Mouse (Mus musculus): Measurements from ENCODE around the gene Nptn. TPM values are rescaled to one million over a fixed set of nuclear protein-coding genes. Genes with fewer than 3 reads are reported as not detected.
"Not testable (repeated sequence)": the region's sequence is repeated elsewhere in the genome, so short reads cannot be mapped to it uniquely, and the experiment has no call there.

Gene Nptn
- polyA plus RNA-seq, 1 experiment from 2014 or later = 56.1 TPM

DNA sequence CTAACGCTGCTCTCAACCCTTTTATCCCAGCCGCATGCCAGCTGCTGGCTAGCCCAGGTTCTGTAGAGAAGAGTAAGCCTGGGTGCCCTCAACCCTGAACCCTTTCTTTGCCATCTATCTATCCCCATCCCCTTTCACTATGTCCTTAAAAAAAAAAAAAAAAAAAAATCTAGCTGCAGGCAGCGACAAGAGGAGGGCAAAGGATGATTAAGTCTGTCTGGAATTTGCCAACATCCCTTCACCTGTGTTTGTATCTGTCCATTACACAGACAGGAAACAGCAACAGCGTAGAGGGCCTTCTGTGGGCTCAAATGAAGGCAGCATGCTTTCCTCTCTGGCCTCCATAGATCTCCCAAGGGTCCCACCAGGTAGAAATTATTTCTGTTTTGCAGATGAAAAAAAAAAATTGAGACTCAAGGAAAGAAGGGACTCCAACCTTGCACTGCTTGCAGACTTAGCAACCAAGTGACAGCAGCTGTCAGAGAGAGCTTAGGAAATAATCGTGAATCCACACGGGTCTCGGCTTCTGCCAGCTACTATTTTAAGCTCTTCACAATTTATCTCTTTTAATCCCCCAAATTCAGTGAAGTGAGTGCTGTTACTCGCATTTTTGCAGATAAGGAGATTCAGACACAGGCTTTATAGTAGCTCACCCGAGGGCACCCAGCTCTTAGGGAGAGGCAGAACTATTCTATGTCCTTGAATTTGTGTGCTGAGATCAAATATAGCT is 26.2 kb upstream of the Nptn start:
- peak overlapping the region; percentile 79 for H3K4me3 ChIP-seq (ENCODE audit: low read depth, low read length)
- peak overlapping the region; percentile 90; the same call in 1 of the 2 replicates for H3K27ac ChIP-seq (replicated peaks; ENCODE audit: low read depth, low read length)
- no peaks in the 10 kb centered on the region for H3K36me3 ChIP-seq (ENCODE audit: control insufficient read depth, insufficient read depth, low read length)
- no peak for DNase-seq (ENCODE audit: low spot score)
- H3K4me1 ChIP-seq (ENCODE audit: control insufficient read depth, insufficient read depth, low read length) = peaks cover 3% of the 10 kb centered on the region; the same call in 1 of the 2 replicates
- peak overlapping the region; percentile 86 for H3K4me2 ChIP-seq (ENCODE audit: low read depth, severe bottlenecking)
- peak; percentile 31; the same call in 1 of the 2 replicates for ATAC-seq (ENCODE audit: insufficient number of reproducible peaks, low FRiP score, low TSS enrichment, low read depth)
- 19% methylated on average over 9 of the region's 9 CpGs for WGBS
- H3K9ac ChIP-seq (ENCODE audit: low read length) = peak overlapping the region; percentile 96; the same call in 1 of the 2 replicates
- H3K9me3 ChIP-seq (ENCODE audit: control insufficient read depth, low read length) = no peaks in the 10 kb centered on the region
- H3K27me3 ChIP-seq (ENCODE audit: control insufficient read depth, insufficient read depth, low read length) = no peaks in the 10 kb centered on the region

DNA sequence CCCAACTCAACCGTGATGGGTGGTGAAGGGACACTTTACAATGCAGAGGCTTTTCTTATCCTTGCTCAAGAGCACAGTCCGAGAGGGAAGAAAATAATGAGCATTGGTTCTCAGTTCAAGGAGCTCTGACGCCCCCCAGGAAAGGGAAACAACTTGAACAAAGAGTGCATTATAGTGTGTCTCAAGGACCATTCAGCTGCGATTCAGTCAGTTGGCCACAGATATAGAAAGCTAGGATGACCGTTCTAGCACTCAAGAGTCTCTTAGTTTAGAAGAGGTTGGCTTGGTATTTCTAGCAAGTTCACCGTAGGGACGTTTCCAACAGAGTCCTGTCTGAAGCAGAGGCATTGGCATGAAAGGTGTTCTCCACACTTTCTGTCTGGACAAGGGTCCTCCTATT is 25.4 kb upstream of the Nptn start:
- Histone ChIP-seq H3K9ac (ENCODE audit: low read length) (no peak overlapping the region), H3K27me3 (ENCODE audit: control insufficient read depth, insufficient read depth, low read length) (no peaks in the 10 kb centered on the region), H3K27ac (replicated peaks; ENCODE audit: low read depth, low read length) (no peak overlapping the region), H3K36me3 (ENCODE audit: control insufficient read depth, insufficient read depth, low read length) (no peaks in the 10 kb centered on the region), H3K9me3 (ENCODE audit: control insufficient read depth, low read length) (no peaks in the 10 kb centered on the region), H3K4me3 (ENCODE audit: low read depth, low read length) (no peak overlapping the region), H3K4me1 (ENCODE audit: control insufficient read depth, insufficient read depth, low read length) (peaks cover 3% of the 10 kb centered on the region; the same call in 1 of the 2 replicates), H3K4me2 (ENCODE audit: low read depth, severe bottlenecking) (no peak overlapping the region)
- DNase-seq (ENCODE audit: low spot score) = no peak
- WGBS = 76% methylated on average over 7 of the region's 7 CpGs
- ATAC-seq (ENCODE audit: insufficient number of reproducible peaks, low FRiP score, low TSS enrichment, low read depth) = no peak

DNA sequence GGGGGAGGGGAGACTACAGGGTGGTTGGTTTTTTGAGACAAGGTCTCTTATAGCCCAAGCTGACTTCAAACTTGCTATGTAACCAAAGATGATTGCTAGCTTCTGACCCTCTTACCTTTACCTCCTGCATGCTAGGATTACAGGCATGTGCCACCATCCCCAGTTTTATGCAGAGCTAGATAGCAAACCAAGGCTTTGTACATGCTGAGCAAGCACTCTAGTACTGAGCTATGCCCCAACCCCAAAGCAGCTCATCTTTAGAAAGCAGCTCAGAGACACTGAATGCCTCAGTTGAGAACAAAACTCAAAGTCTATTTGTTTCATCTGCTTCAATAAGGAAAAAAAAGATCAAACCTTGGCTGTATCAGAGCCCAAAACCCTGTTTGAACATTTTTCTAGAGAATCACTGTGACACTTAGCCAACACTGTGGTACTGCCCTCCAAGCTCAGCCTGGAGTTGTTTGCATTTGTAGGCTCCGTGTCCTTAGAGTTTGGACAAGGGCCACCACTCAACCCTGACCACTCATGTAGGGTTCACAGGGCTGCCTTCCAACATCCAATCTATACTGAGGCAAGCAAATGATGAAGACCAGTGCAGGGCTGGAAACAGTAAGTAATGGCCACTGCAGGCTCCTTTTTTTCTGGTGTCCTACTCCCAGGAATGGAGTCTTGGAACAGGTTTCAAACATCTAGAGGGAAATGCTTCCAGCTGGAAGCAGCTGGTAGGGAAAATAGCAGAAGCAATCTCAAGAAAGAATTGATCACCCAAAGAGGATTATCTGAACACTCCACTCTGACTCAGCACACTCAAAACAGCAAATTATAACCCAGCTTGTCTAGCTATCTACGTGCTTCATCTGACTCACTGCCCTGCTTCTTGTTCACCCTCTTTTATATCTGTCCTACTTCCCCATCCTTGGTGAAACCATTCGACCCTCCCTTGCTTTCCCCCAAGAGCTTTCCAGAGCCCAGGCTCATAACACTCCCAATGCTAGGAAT is 24.3 kb upstream of the Nptn start:
- Histone ChIP-seq H3K9ac (ENCODE audit: low read length) (no peak overlapping the region), H3K27ac (replicated peaks; ENCODE audit: low read depth, low read length) (no peak overlapping the region), H3K4me3 (ENCODE audit: low read depth, low read length) (no peak overlapping the region), H3K4me1 (ENCODE audit: control insufficient read depth, insufficient read depth, low read length) (peaks cover 3% of the 10 kb centered on the region; the same call in 1 of the 2 replicates), H3K9me3 (ENCODE audit: control insufficient read depth, low read length) (no peaks in the 10 kb centered on the region), H3K36me3 (ENCODE audit: control insufficient read depth, insufficient read depth, low read length) (no peaks in the 10 kb centered on the region), H3K4me2 (ENCODE audit: low read depth, severe bottlenecking) (no peak overlapping the region), H3K27me3 (ENCODE audit: control insufficient read depth, insufficient read depth, low read length) (no peaks in the 10 kb centered on the region)
- DNase-seq (ENCODE audit: low spot score) (no peak), ATAC-seq (ENCODE audit: insufficient number of reproducible peaks, low FRiP score, low TSS enrichment, low read depth) (no peak)
- 83% methylated on average over 3 of the region's 3 CpGs for whole genome bisulfite sequencing

DNA sequence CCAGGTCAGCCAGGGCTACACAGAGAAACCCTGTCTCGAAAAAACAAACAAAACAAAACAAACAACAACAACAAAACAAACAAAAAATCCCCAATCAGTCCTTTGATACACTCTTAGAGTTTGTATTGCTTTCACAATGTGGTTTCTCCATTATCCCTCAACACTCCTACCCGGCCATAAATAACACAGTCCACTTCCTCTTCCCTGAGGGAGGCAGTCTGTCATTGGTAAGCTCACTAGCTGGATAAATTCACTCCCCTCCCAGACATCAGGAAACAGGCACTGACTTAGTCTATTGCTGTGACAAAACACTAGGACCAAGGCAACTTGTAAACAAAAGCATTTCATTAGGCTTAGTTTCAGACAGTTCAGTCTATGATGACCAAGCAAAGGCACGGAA is 21.8 kb upstream of the Nptn start:
- H3K4me1 ChIP-seq (ENCODE audit: control insufficient read depth, insufficient read depth, low read length) = no peaks in the 10 kb centered on the region; the same call in 1 of the 2 replicates
- 77% methylated on average over 3 of the region's 3 CpGs for WGBS
- H3K27ac ChIP-seq (replicated peaks; ENCODE audit: low read depth, low read length) = no peak overlapping the region
- ATAC-seq (ENCODE audit: insufficient number of reproducible peaks, low FRiP score, low TSS enrichment, low read depth) = no peak
- H3K27me3 ChIP-seq (ENCODE audit: control insufficient read depth, insufficient read depth, low read length) = no peaks in the 10 kb centered on the region
- no peaks in the 10 kb centered on the region for H3K9me3 ChIP-seq (ENCODE audit: control insufficient read depth, low read length)
- no peaks in the 10 kb centered on the region for H3K36me3 ChIP-seq (ENCODE audit: control insufficient read depth, insufficient read depth, low read length)
- H3K4me2 ChIP-seq (ENCODE audit: low read depth, severe bottlenecking) = no peak overlapping the region
- H3K4me3 ChIP-seq (ENCODE audit: low read depth, low read length) = no peak overlapping the region
- no peak overlapping the region for H3K9ac ChIP-seq (ENCODE audit: low read length)
- DNase-seq (ENCODE audit: low spot score) = no peak

DNA sequence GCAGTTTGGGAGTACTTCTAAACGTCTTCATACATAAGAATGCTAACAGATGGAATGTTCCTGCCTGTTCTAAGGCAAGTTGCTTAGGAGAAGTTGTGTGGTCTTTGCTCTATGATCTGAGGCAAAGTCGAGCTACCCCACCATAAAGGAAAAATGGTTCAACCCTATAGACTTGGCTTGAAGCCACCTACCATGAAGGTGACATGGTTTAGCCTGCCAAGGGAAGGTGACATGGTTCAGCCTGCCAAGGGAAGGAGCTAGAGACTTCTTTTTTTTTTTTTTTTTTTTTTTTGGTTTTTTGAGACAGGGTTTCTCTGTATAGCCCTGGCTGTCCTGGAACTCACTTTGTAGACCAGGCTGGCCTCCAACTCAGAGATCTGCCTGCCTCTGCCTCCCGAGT is 16.1 kb upstream of the Nptn start:
- not testable (repeated sequence) for H3K9ac ChIP-seq (ENCODE audit: low read length); H3K36me3 ChIP-seq (ENCODE audit: control insufficient read depth, insufficient read depth, low read length); H3K4me2 ChIP-seq (ENCODE audit: low read depth, severe bottlenecking); ATAC-seq (ENCODE audit: insufficient number of reproducible peaks, low FRiP score, low TSS enrichment, low read depth); H3K27ac ChIP-seq (replicated peaks; ENCODE audit: low read depth, low read length); H3K27me3 ChIP-seq (ENCODE audit: control insufficient read depth, insufficient read depth, low read length); H3K4me1 ChIP-seq (ENCODE audit: control insufficient read depth, insufficient read depth, low read length); DNase-seq (ENCODE audit: low spot score); H3K9me3 ChIP-seq (ENCODE audit: control insufficient read depth, low read length); H3K4me3 ChIP-seq (ENCODE audit: low read depth, low read length)
- 84% methylated on average over 3 of the region's 3 CpGs for WGBS

DNA sequence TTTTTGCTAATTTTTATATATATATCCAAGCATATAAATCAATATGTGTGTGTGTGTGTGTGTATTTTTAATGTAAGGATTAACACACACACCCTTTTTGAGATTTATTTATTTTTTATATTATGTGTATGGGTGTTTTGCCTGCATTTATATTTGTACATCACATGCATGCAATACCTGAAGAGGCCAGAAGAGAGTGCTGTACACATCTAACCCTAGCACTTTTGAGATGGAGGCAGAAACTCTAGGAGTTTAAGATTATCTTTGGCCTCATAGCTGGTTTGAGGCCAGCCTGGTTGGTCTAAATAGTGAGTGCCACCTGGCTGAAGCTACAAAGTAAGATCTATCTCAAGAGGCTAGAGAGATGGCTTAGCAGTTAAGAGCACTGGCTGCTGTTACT is 14.4 kb upstream of the Nptn start:
- no peaks in the 10 kb centered on the region for H3K9me3 ChIP-seq (ENCODE audit: control insufficient read depth, low read length)
- H3K4me3 ChIP-seq (ENCODE audit: low read depth, low read length) = no peak overlapping the region
- no peaks in the 10 kb centered on the region for H3K27me3 ChIP-seq (ENCODE audit: control insufficient read depth, insufficient read depth, low read length)
- ATAC-seq (ENCODE audit: insufficient number of reproducible peaks, low FRiP score, low TSS enrichment, low read depth) (no peak), DNase-seq (ENCODE audit: low spot score) (no peak)
- no peak overlapping the region for H3K9ac ChIP-seq (ENCODE audit: low read length)
- no peaks in the 10 kb centered on the region for H3K4me1 ChIP-seq (ENCODE audit: control insufficient read depth, insufficient read depth, low read length)
- no peaks in the 10 kb centered on the region for H3K36me3 ChIP-seq (ENCODE audit: control insufficient read depth, insufficient read depth, low read length)
- no peak overlapping the region for H3K27ac ChIP-seq (replicated peaks; ENCODE audit: low read depth, low read length)
- H3K4me2 ChIP-seq (ENCODE audit: low read depth, severe bottlenecking) = no peak overlapping the region

DNA sequence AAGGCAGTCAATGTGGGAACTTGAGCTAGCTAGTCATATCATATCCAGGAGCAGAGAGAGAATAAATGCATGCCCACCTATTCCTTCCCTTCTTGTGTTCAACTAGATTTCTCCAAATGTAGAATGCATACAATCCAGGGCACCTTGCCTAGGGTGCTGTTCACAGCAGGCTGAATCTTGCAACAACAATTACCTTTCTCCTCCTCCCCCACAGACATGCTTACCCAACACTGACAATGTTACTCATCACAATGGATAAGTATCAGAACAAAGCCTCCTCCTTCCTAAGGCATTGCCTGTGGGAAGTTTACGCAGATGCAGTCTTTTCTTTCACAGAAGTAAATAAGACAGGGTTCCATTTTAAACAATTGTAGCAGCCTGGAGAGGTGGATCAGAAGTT is 11.0 kb upstream of the Nptn start:
- H3K9me3 ChIP-seq (ENCODE audit: control insufficient read depth, low read length) = no peaks in the 10 kb centered on the region
- H3K27me3 ChIP-seq (ENCODE audit: control insufficient read depth, insufficient read depth, low read length) = no peaks in the 10 kb centered on the region
- DNase-seq (ENCODE audit: low spot score) (no peak), ATAC-seq (ENCODE audit: insufficient number of reproducible peaks, low FRiP score, low TSS enrichment, low read depth) (no peak)
- H3K27ac ChIP-seq (replicated peaks; ENCODE audit: low read depth, low read length) = no peak overlapping the region
- no peaks in the 10 kb centered on the region for H3K4me1 ChIP-seq (ENCODE audit: control insufficient read depth, insufficient read depth, low read length)
- 100% methylated on average over 1 of the region's 1 CpGs for WGBS
- no peak overlapping the region for H3K4me3 ChIP-seq (ENCODE audit: low read depth, low read length)
- no peak overlapping the region for H3K9ac ChIP-seq (ENCODE audit: low read length)
- H3K36me3 ChIP-seq (ENCODE audit: control insufficient read depth, insufficient read depth, low read length) = no peaks in the 10 kb centered on the region
- H3K4me2 ChIP-seq (ENCODE audit: low read depth, severe bottlenecking) = no peak overlapping the region

DNA sequence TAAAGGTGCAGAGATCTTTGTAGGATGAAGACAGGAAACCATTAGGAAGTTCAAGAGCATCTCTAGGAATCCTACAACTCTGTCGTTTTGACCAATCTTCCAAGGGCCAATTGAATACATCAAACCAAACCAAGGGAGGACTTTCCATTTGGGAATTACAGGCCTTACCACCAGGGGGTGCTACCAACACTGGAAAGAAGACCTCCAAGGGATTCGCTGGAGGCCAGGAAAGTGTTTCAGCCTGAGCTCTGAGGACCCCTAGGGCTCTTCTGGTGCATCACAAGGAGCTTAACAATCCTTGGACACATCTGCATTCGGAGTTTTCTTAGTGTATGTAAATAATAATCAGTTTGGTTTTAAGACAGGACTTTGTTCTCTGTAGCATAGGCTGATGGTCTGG is 3.4 kb upstream of the Nptn start:
- Histone ChIP-seq H3K27me3 (ENCODE audit: control insufficient read depth, insufficient read depth, low read length) (no peaks in the 10 kb centered on the region), H3K4me3 (ENCODE audit: low read depth, low read length) (no peak overlapping the region), H3K36me3 (ENCODE audit: control insufficient read depth, insufficient read depth, low read length) (no peaks in the 10 kb centered on the region), H3K4me1 (ENCODE audit: control insufficient read depth, insufficient read depth, low read length) (no peaks in the 10 kb centered on the region), H3K4me2 (ENCODE audit: low read depth, severe bottlenecking) (no peak overlapping the region), H3K9ac (ENCODE audit: low read length) (no peak overlapping the region), H3K27ac (replicated peaks; ENCODE audit: low read depth, low read length) (no peak overlapping the region), H3K9me3 (ENCODE audit: control insufficient read depth, low read length) (no peaks in the 10 kb centered on the region)
- ATAC-seq (ENCODE audit: insufficient number of reproducible peaks, low FRiP score, low TSS enrichment, low read depth) (no peak), DNase-seq (ENCODE audit: low spot score) (peak; percentile 83)
- WGBS = 32% methylated on average over 3 of the region's 3 CpGs

All from limb, embryonic 11.5 days (tissue).